Mouse (Mus musculus) retina, adult 2 months (tissue): ENCODE results near the gene Clec3a.

Experiments used
- DNase-seq: peaks from one replicate; pipeline ENCODE4 v3.0.0-alpha.2; 2012; ENCODE audit warnings: low read depth, low spot score

The Clec3a gene

GRCm38 (mm10) chr8:114417786-114418185 is at the start of gene Clec3a:
Gene Clec3a (plus strand): TSS chr8:114418086.
- no peak for DNase-seq

- peak; percentile 45 for DNase-seq
Observed at GRCm38 (mm10) chr8:114369038-114369976, 48.6 kb upstream of the Clec3a start.

- DNase-seq: no peak
Observed at GRCm38 (mm10) chr8:114374390-114374789, 43.5 kb upstream of the Clec3a start.

- DNase-seq: no peak
Observed at GRCm38 (mm10) chr8:114384189-114384588, 33.7 kb upstream of the Clec3a start.

- no peak for DNase-seq
Observed at GRCm38 (mm10) chr8:114387494-114387893, 30.4 kb upstream of the Clec3a start.

- DNase-seq: no peak
Observed at GRCm38 (mm10) chr8:114390465-114391254, 27.2 kb upstream of the Clec3a start.

- no peak for DNase-seq
Observed at GRCm38 (mm10) chr8:114398326-114398725, 19.6 kb upstream of the Clec3a start.

- no peak for DNase-seq
Observed at GRCm38 (mm10) chr8:114399273-114399672, 18.6 kb upstream of the Clec3a start.

- DNase-seq: no peak
Observed at GRCm38 (mm10) chr8:114401679-114402078, 16.2 kb upstream of the Clec3a start.

GRCm38 (mm10) chr8:114411421-114411820 is 6.5 kb upstream of the Clec3a start:
- DNase-seq: no peak

- no peak for DNase-seq
Observed at GRCm38 (mm10) chr8:114418486-114418885, 600 bp downstream of the Clec3a start.

GRCm38 (mm10) chr8:114418904-114419303 is 1.0 kb downstream of the Clec3a start:
- no peak for DNase-seq

GRCm38 (mm10) chr8:114421544-114421943 is 3.7 kb downstream of the Clec3a start:
- DNase-seq: no peak

- peak; percentile 45 for DNase-seq
Observed at GRCm38 (mm10) chr8:114438236-114438635, 20.4 kb downstream of the Clec3a start.

GRCm38 (mm10) chr8:114439334-114440204 is 21.7 kb downstream of the Clec3a start, which contains the start of gene Wwox:
Gene Wwox (plus strand): TSS chr8:114439655.
- DNase-seq: peak; percentile 99

- no peak for DNase-seq
Observed at GRCm38 (mm10) chr8:114440205-114440589, 22.3 kb downstream of the Clec3a start.

- DNase-seq: no peak
Observed at GRCm38 (mm10) chr8:114441616-114442015, 23.7 kb downstream of the Clec3a start.

- DNase-seq: no peak
Observed at GRCm38 (mm10) chr8:114446884-114447283, 29.0 kb downstream of the Clec3a start.

- no peak for DNase-seq
Observed at GRCm38 (mm10) chr8:114452278-114452677, 34.4 kb downstream of the Clec3a start.

- peak; percentile 61 for DNase-seq
Observed at GRCm38 (mm10) chr8:114452781-114453221, 34.9 kb downstream of the Clec3a start.

- no peak for DNase-seq
Observed at GRCm38 (mm10) chr8:114455302-114455701, 37.4 kb downstream of the Clec3a start.
